Mouse (Mus musculus) bone marrow, adult 2 months (tissue): ENCODE measurements at regions not wholly inside any gene's neighbourhood (a gene's known extent, or its start where the extent isn't known, plus 50 kb on each side); places are given as distances from the start of the nearest gene placed in this dataset.

Source experiments
- H3K27ac ChIP-seq: fragments of 200-500 bp; 2 replicates; pipeline ENCODE4 v1.5.1; 2012; ENCODE audit warnings: low read depth, mild to moderate bottlenecking, control low read depth, inconsistent platforms, low read length; ENCODE audit not compliant: control insufficient read depth, poor library complexity, insufficient read depth
- H3K4me1 ChIP-seq: fragments of 200-500 bp; 2 replicates; pipeline ENCODE4 v1.6.1; 2011; ENCODE audit warnings: low read length; ENCODE audit not compliant: control insufficient read depth, insufficient read depth
- H3K4me3 ChIP-seq: fragments of 200-500 bp; replicated peaks from 2 replicates; pipeline ENCODE3; 2011; ENCODE audit warnings: mild to moderate bottlenecking, low read depth, low read length, control low read depth; ENCODE audit not compliant: control insufficient read depth
- CTCF ChIP-seq: fragments of 200-500 bp; IDR thresholded peaks from 2 replicates; pipeline ENCODE4 v1.5.1; 2011; ENCODE audit warnings: low read length, control low read depth; ENCODE audit not compliant: control insufficient read depth, insufficient read depth
- POLR2A ChIP-seq: fragments of 200-500 bp; IDR thresholded peaks from 2 replicates; pipeline ENCODE4 v1.6.1; 2011; ENCODE audit warnings: low read depth, mild to moderate bottlenecking, control low read depth, low read length, borderline replicate concordance; ENCODE audit not compliant: control insufficient read depth
- WGBS: fragments of 180-500 bp; shearing (Covaris S2); methylation state at CpG from one replicate; pipeline ENCODE4 v1.1.7; 2018; 5-methylcytosine and 5-hydroxymethylcytosine counted together

GRCm38 (mm10) chr7:72753053-72753559 is 446.7 kb upstream of the Mctp2 start:
- WGBS, result 56% methylated on average over 3 of the region's 3 CpGs
- Histone ChIP-seq H3K27ac (no peak overlapping the region), H3K4me1 (no peaks in the 10 kb centered on the region), H3K4me3 (no peak overlapping the region)
- TF ChIP-seq CTCF, result no peak
- TF ChIP-seq POLR2A, result no peak

- H3K27ac ChIP-seq, result no peak overlapping the region
- H3K4me1 ChIP-seq, result no peaks in the 10 kb centered on the region
- no peak overlapping the region for H3K4me3 ChIP-seq
- WGBS, result 65% methylated on average over 1 of the region's 1 CpGs
- TF ChIP-seq POLR2A (no peak), CTCF (no peak)
These were observed 456.3 kb upstream of the Mctp2 start for GRCm38 (mm10) chr7:72762711-72763110.

GRCm38 (mm10) chr7:72768705-72769104 is 462.3 kb upstream of the Mctp2 start:
- TF ChIP-seq CTCF, result no peak
- no peak for TF ChIP-seq POLR2A
- 74% methylated on average over 4 of the region's 4 CpGs for WGBS
- H3K4me1 ChIP-seq, result no peaks in the 10 kb centered on the region
- no peak overlapping the region for H3K27ac ChIP-seq
- no peak overlapping the region for H3K4me3 ChIP-seq

GRCm38 (mm10) chr7:72774031-72774770 is 467.8 kb upstream of the Mctp2 start:
- TF ChIP-seq POLR2A, result no peak
- TF ChIP-seq CTCF, result no peak
- Histone ChIP-seq H3K4me1 (no peaks in the 10 kb centered on the region), H3K4me3 (no peak overlapping the region), H3K27ac (no peak overlapping the region)
- 59% methylated on average over 3 of the region's 3 CpGs for WGBS

GRCm38 (mm10) chr7:72774771-72775119 is 468.3 kb upstream of the Mctp2 start:
- Histone ChIP-seq H3K4me3 (no peak overlapping the region), H3K27ac (no peak overlapping the region), H3K4me1 (no peaks in the 10 kb centered on the region)
- no peak for TF ChIP-seq POLR2A
- no peak for TF ChIP-seq CTCF
- 46% methylated on average over 3 of the region's 3 CpGs for WGBS

GRCm38 (mm10) chr7:72787306-72787705 is 480.9 kb upstream of the Mctp2 start:
- Histone ChIP-seq H3K27ac (no peak overlapping the region), H3K4me1 (no peaks in the 10 kb centered on the region), H3K4me3 (no peak overlapping the region)
- 79% methylated on average over 1 of the region's 1 CpGs for WGBS
- TF ChIP-seq POLR2A (no peak), CTCF (no peak)

GRCm38 (mm10) chr7:72788261-72788660 is 481.9 kb upstream of the Mctp2 start:
- TF ChIP-seq CTCF (no peak), POLR2A (no peak)
- H3K27ac ChIP-seq, result no peak overlapping the region
- 43% methylated on average over 2 of the region's 2 CpGs for WGBS

GRCm38 (mm10) chr7:72822142-72822541 is 515.7 kb upstream of the Mctp2 start:
- WGBS, result 74% methylated on average over 3 of the region's 3 CpGs
- no peak overlapping the region for H3K4me3 ChIP-seq
- no peak overlapping the region for H3K27ac ChIP-seq
- no peak for TF ChIP-seq CTCF
- no peak for TF ChIP-seq POLR2A
- H3K4me1 ChIP-seq, result no peaks in the 10 kb centered on the region

More at GRCm38 (mm10) chr7:72788261-72788660, 481.9 kb upstream of the Mctp2 start:
- no peak overlapping the region for H3K4me3 ChIP-seq
- no peaks in the 10 kb centered on the region for H3K4me1 ChIP-seq
